Mouse (Mus musculus) hindbrain, embryonic 14.5 days (tissue): Measurements from ENCODE around the gene Crkl. TPM values are rescaled to one million over a fixed set of nuclear protein-coding genes. Genes with fewer than 3 reads are reported as not detected.

ENCODE experiments used
- ATAC-seq: fragments of 200-750 bp; cut with Nextera tagmentation; 2 replicates; pipeline ENCODE4 v1.8.0; 2017; ENCODE audit warnings: moderate number of reproducible peaks, mild to moderate bottlenecking, moderate TSS enrichment, moderate library complexity; ENCODE audit not compliant: low FRiP score
- DNase-seq: peaks from one replicate; pipeline ENCODE4 v3.0.0-alpha.2; 2015; ENCODE audit warnings: low spot score
- H3K27ac ChIP-seq: fragments of 300-500 bp; sonication (generic); 2 replicates; pipeline ENCODE4 v1.5.1; 2014; ENCODE audit warnings: mild to moderate bottlenecking, moderate library complexity
- H3K27me3 ChIP-seq: fragments of 300-500 bp; sonication (generic); 2 replicates; pipeline ENCODE4 v1.6.1; 2014; ENCODE audit warnings: mild to moderate bottlenecking, low read length, mixed read lengths; ENCODE audit not compliant: control insufficient read depth, insufficient read depth
- H3K36me3 ChIP-seq: fragments of 300-500 bp; sonication (generic); replicated peaks from 2 replicates; pipeline ENCODE4 v1.6.1; 2014; ENCODE audit not compliant: control insufficient read depth, insufficient read depth
- H3K4me1 ChIP-seq: fragments of 300-500 bp; sonication (generic); replicated peaks from 2 replicates; pipeline ENCODE4 v1.6.1; 2014; ENCODE audit warnings: antibody characterized with exemption, low read length, mixed read lengths; ENCODE audit not compliant: control insufficient read depth, insufficient read depth
- H3K4me2 ChIP-seq: fragments of 300-500 bp; sonication (generic); replicated peaks from 2 replicates; pipeline ENCODE4 v1.6.1; 2014; ENCODE audit warnings: mild to moderate bottlenecking, moderate library complexity
- H3K4me3 ChIP-seq: fragments of 300-500 bp; sonication (generic); replicated peaks from 2 replicates; pipeline ENCODE4 v1.5.1; 2014; ENCODE audit warnings: mild to moderate bottlenecking, low read length
- H3K9ac ChIP-seq: fragments of 300-500 bp; sonication (generic); 2 replicates; pipeline ENCODE4 v1.6.1; 2014
- H3K9me3 ChIP-seq: fragments of 300-500 bp; sonication (generic); 2 replicates; pipeline ENCODE4 v1.6.1; 2016; ENCODE audit warnings: low read length; ENCODE audit not compliant: control insufficient read depth
- WGBS: fragments of 180-500 bp; shearing (Covaris S2); extraction: QIAGEN DNeasy Blood & Tissue Kit; methylation state at CpG from one replicate; pipeline ENCODE4 v1.1.7; 2014; 5-methylcytosine and 5-hydroxymethylcytosine counted together
- polyA plus RNA-seq: library from polyadenylated mRNA; unstranded; fragments of >200 nt; fragmentation: Nextera tagmentation; extraction: Ambion mirVana; gene quantifications from 2 replicates; pipeline ENCODE4 v1.2.1, GENCODE M21; 2014

Gene Crkl
- polyA plus RNA-seq, 1 experiment from 2014 or later: 65.0 TPM

DNA sequence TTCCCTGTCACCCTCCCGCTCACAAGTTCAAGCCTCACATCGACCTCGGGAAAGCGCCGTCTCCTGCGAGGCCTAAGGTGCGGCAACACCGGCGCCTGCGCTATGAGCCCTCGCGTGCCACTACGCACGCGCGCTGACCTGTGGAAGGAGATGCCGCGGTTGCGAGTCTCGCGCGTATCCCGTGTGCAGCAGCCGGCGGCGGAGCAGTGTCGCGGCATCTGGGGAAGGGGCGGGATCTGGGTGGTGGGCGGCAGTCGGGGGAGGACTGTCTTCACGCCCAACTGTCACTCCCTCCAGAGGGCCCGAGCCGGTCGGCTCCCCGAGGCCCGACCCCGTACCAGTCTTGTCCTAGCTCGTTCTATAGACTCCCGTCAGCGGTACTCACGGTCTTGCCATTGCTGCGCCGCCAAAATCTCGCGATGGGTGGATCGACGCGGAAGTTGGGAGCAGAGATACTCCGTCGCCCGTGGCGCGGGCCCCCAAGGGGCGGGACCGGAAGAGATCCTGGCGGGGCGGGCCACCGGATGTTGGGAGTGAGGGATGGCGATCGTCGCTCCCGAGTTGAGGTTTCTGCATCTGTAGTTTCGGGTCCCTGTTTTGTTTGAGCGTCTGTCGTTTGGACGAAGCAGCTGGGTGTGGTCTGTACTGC lies 79.0 kb downstream of the Crkl start, which contains the start of gene Thap7:
Gene Thap7, minus strand, starts transcription at position 497 of the 649 bp plus-strand sequence.
- H3K27me3 ChIP-seq: no peaks in the 10 kb centered on the region
- H3K9me3 ChIP-seq: no peaks in the 10 kb centered on the region
- H3K4me2 ChIP-seq: peak within 1 kb of the TSS; percentile 97
- peak within 1 kb of the TSS; percentile 97 for H3K27ac ChIP-seq
- under 1% methylated on average over 67 of the region's 67 CpGs for WGBS
- peaks cover 16% of the 10 kb centered on the region for H3K4me1 ChIP-seq
- peak; percentile 98 for DNase-seq
- ATAC-seq: peak; percentile 96
- H3K9ac ChIP-seq: peak within 1 kb of the TSS; percentile 95
- peaks cover 35% of the 10 kb centered on the region for H3K36me3 ChIP-seq
- peak within 1 kb of the TSS; percentile 82 for H3K4me3 ChIP-seq

DNA sequence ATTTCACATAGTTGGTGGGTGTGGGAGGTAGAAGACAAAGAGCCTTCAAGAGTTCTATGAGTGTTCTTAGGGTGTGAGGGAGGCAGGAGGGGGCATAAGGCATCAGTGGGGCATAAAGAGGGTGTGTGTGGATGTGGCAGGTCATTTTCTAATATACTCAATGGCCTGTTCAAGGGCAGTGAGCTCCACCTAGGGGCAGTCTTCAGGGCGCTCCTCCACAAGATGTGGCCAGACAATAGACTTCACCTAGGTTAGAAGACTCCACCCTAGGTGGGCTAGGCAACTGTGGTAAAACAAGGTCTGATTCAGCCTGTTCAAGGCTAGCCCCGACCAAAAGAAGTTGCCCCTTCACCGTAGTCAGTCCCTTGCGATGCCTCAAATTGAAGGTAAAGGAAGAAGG lies 80.5 kb downstream of the Crkl start:
- no peak overlapping the region for H3K4me3 ChIP-seq
- H3K4me1 ChIP-seq: peaks cover 16% of the 10 kb centered on the region
- H3K27ac ChIP-seq: no peak overlapping the region
- ATAC-seq (no peak), DNase-seq (no peak)
- peaks cover 20% of the 10 kb centered on the region for H3K36me3 ChIP-seq
- H3K9me3 ChIP-seq: no peaks in the 10 kb centered on the region
- H3K4me2 ChIP-seq: peak overlapping the region; percentile 97; the same call in 1 of the 2 replicates
- H3K27me3 ChIP-seq: no peaks in the 10 kb centered on the region
- 64% methylated on average over 4 of the region's 4 CpGs for WGBS
- no peak overlapping the region for H3K9ac ChIP-seq

DNA sequence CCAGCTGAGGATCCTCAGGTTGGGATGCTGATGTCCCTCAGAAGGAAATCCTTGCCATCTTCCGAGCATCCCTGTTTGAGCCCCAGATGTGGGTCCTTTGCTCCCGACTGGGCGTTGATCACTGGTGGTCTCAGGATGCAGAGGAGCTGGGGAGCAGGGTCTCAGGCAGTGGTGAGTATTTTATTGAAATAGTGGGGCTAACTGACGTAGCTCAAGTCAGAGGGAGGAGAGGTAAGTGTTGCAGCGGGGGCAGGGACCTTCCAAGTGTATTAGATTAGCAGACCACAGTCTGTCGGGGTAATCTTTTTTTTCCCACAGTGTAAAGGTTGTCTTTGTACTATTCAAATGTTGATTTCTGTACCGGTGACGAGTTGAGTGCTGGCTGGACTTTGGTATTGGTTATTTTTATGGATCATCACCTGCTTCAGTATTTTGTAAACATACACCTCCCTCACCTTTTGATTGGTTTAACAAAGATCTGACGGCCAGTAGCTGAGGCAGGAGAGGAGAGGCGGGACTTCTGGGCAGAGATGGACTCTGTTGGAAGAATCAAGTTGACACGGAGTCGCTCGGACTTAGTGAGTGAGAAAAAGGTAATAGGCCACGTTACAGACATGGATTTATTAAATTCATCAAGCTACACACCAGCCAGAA lies 81.0 kb downstream of the Crkl start:
- ATAC-seq (no peak), DNase-seq (no peak)
- WGBS: 77% methylated on average over 14 of the region's 14 CpGs
- H3K4me3 ChIP-seq: no peak overlapping the region
- no peak overlapping the region for H3K9ac ChIP-seq
- H3K4me2 ChIP-seq: no peak overlapping the region
- H3K27me3 ChIP-seq: no peaks in the 10 kb centered on the region
- peaks cover 15% of the 10 kb centered on the region for H3K36me3 ChIP-seq
- H3K4me1 ChIP-seq: peaks cover 16% of the 10 kb centered on the region
- H3K9me3 ChIP-seq: no peaks in the 10 kb centered on the region
- no peak overlapping the region for H3K27ac ChIP-seq

DNA sequence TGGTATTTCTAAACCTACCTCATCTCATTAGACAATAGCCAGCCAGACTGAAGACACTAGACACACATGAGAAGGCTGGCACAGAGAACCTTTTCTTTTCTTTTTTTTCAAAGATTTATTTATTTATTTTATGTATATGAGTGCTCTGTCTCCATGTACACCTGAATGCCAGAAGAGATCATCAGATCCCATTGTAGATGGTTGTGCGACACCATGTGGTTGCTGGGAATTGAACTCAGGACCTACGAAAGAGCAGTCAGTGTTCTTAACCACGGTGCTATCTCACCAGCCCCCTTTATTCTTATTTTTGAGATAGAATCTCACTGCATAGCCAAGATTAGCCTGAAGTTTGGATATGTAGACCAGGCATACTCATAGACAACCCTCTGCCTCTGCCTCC lies 84.8 kb downstream of the Crkl start:
- Histone ChIP-seq H3K27ac (no peak overlapping the region), H3K4me3 (no peak overlapping the region), H3K27me3 (no peaks in the 10 kb centered on the region), H3K36me3 (no peaks in the 10 kb centered on the region), H3K9ac (no peak overlapping the region), H3K9me3 (no peaks in the 10 kb centered on the region), H3K4me2 (no peak overlapping the region), H3K4me1 (peaks cover 4% of the 10 kb centered on the region)
- ATAC-seq (no peak), DNase-seq (no peak)
- WGBS: 92% methylated on average over 3 of the region's 3 CpGs

Other genes with a start within 250 kb of the Crkl start
- 278 and 290 TPM in 2 replicates for gene Ube2l3, start 249.3 kb upstream of the Crkl start, polyA plus RNA-seq
- gene Rimbp3, start 243.4 kb upstream of the Crkl start, polyA plus RNA-seq: 2.0 and 2.2 TPM in 2 replicates
- gene Hic2, start 218.4 kb upstream of the Crkl start, polyA plus RNA-seq: 5.1 and 5.5 TPM in 2 replicates
- 36.6 and 45.7 TPM in 2 replicates for gene Tmem191c, start 175.9 kb upstream of the Crkl start, polyA plus RNA-seq
- 1.7 and 2.4 TPM in 2 replicates for gene Serpind1, start 120.6 kb upstream of the Crkl start, polyA plus RNA-seq
- 10.3 and 10.8 TPM in 2 replicates for gene Snap29, start 46.0 kb upstream of the Crkl start, polyA plus RNA-seq
- 70.9 and 74.0 TPM in 2 replicates for gene Pi4ka, start 45.7 kb upstream of the Crkl start, polyA plus RNA-seq
- gene Aifm3, start 37.6 kb downstream of the Crkl start, polyA plus RNA-seq: 5.9 and 6.4 TPM in 2 replicates
- 112 and 117 TPM in 2 replicates for gene Lztr1, start 56.7 kb downstream of the Crkl start, polyA plus RNA-seq
- gene Thap7, start 79.1 kb downstream of the Crkl start, polyA plus RNA-seq: 52.0 and 58.9 TPM in 2 replicates
- 0.74 and 0.92 TPM in 2 replicates for gene Lrrc74b, start 109.3 kb downstream of the Crkl start, polyA plus RNA-seq
- gene P2rx6, start 109.9 kb downstream of the Crkl start, polyA plus RNA-seq: 2.5 and 2.8 TPM in 2 replicates
- gene Slc7a4, start 131.2 kb downstream of the Crkl start, polyA plus RNA-seq: 41.2 and 42.0 TPM in 2 replicates
- gene Smpd4, start 167.4 kb downstream of the Crkl start, polyA plus RNA-seq: 22.3 and 24.5 TPM in 2 replicates
- gene Ccdc74a, start 194.5 kb downstream of the Crkl start, polyA plus RNA-seq: 7.8 and 11.7 TPM in 2 replicates